Mouse (Mus musculus) adrenal gland, postnatal 25 days (tissue): Measurements from ENCODE around the gene Nptx1. TPM values are rescaled to one million over a fixed set of nuclear protein-coding genes. Genes with fewer than 3 reads are reported as not detected.

ENCODE experiments used
- DNase-seq: peaks from one replicate; pipeline ENCODE4 v3.0.0; 2021; ENCODE audit warnings: mixed read lengths
- total RNA-seq: library from RNA; stranded (reverse); gene quantifications from 2 replicates; pipeline ENCODE4 v1.2.3, GENCODE M21; 2021

The Nptx1 gene
- total RNA-seq, 1 experiment from 2014 or later: 2.9 TPM

DNA sequence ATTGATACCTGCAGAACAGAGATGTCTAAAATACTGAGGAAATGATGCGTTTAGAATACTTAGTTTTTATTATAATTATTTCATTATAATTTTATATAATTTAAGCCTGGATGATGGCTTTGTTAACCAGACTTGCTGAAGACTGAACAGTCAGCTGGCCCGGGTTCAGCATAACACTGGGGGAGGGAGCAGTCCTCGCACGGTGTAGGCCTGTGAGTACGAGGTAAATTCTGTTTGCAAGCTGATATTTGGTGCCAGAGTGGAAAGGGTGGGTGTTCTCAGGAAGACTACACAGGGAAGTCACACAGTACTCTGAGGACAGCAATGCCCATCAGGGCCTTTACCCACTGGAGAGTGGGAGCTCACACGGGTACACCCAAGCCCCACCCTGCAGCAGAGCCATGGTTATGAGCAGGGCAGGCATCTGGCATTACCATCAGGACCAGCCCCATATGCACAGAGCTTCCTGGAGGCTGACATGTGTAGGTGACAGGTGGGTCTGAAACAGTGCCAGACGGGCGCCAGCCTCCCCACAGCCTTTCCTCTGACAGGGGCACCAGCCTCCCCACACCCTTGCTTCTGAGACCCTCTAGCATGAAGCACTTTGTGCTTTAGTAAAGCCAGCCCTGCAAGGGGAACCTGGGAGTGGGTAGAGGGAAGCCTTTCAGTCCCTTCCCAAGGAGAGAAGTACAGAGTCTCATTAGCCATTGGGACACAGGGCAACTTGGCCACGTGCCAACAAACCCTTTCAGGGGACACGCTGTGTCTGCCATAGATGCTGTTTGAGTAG is 3.2 kb upstream of the Nptx1 start:
- DNase-seq: no peak

- peak; percentile 21 for DNase-seq
These were observed 1.8 kb upstream of the Nptx1 start for GRCm38 (mm10) chr11:119549371-119549811.

- no peak for DNase-seq
These were observed 1.3 kb upstream of the Nptx1 start for GRCm38 (mm10) chr11:119548741-119549370.

DNA sequence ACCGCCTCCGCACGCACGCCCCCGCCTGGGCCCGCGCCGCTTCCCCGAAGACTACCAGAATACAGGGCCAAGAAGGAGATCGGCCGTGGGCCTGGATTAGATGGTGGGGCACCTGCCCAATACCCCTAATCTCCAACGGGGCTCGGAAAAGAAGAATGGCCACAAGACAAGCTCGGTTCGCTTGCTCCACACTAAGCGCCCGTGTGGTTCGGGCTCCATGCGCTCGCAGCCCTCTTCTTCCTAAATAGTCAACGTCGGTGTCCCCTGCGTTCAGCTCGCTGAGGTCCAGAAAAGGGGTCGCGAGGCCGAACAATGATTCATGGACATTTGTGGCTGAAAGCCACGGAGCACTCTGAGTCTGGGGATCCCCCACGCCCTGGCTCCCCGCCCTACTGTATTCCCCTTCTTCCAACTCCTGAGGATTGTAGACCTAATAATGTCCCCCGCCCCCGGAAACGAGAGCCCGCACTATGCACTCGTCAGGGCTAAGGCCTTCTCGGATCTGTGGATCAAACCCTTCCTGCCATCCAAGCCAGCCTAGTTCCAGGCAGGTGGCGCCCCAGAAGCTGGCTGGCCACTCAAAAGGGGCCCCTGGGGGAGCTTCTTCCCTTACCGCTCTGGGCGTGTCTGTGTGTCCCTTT is 518 bp upstream of the Nptx1 start:
- DNase-seq: no peak

DNA sequence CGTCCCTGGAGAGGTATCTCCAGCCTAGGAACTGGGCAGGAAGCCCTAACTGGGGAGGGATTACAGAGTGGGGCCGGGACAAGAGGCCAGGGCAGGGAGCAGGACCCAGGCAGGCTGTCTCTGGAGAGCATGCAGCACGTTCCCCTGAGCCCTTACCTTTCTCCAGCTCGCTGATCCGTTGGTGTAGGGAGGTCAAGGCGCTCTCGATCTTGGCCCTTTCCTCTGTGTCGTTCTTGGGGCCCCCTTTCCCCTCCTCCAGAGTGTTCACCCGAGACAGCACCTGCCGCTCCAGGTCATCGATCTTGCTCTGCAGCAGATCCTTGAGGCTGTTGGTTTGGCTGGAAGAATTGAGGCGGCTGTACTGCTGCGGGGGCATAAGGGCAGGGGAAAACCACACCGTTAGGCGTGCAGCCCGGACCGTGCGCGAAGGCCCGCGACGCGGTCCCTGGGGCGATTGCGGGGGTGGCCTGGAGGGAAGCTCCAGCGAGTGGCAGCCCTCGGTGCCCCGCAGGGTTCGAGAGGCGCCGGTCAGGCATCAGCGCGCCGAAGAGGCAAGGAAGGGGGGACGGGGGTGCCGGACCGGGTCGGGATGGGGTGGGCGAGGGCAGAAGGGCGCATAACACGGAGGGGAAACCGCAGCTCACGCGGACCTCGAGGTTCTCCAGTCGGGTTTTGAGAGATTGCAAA is 914 bp downstream of the Nptx1 start:
- DNase-seq: no peak

- DNase-seq: no peak
These were observed 1.6 kb downstream of the Nptx1 start for GRCm38 (mm10) chr11:119545741-119546495.

DNA sequence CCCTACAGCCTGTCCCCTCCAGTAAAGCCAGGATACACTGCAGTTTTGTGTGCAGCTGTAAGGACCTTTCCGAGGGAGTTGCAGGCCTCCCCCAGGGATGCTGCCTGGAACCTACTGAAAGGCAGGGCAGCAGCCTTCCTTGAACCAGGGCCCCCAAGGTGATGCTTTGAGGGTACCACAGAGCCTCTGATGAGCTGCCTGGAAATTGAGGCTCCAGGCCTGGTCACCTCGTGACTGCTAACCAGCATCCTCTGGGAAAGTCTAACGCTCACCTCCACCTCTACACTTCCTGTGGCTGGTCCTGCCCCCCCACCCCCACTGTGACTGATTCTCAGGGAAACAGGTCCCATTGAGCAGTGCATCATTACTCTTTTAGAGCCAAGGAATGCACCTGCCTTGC is 2.3 kb downstream of the Nptx1 start:
- DNase-seq: no peak

DNA sequence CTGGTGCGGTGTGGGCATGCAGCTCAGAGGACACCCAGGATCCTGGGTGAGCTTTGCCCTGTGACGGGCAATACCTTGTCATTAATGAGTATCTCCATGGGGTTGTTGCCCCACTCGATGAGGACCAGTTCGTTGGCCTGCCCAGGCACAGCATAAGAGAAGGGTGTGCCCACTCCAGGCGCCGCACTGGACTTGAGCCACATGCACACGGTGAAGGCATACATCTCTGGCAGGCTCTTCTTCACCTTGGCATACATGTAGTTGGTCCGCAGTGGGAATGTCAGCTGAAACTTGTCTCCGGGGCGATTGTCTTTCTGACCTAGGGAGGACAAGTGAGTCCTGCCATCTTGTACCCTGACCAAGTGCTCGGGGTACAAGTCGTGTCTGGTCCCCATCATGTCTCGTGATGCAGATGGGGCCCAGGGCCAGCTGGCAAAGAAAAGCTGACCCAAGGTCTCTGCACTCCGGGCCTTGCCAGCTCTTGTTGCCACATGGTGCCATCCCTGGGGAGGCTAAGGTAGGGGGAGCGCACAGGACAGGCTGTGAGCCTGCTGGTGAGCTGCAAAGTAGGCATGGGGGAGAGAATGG is 2.9 kb downstream of the Nptx1 start:
- peak; percentile 48 for DNase-seq

- no peak for DNase-seq
These were observed 3.6 kb downstream of the Nptx1 start for GRCm38 (mm10) chr11:119543816-119544517.

GRCm38 (mm10) chr11:119542886-119543285 is 4.7 kb downstream of the Nptx1 start:
- DNase-seq: no peak

- DNase-seq: no peak
These were observed 5.2 kb downstream of the Nptx1 start for GRCm38 (mm10) chr11:119542371-119542770.

- DNase-seq: no peak
These were observed 6.5 kb downstream of the Nptx1 start for GRCm38 (mm10) chr11:119541082-119541481.

- no peak for DNase-seq
These were observed 7.0 kb downstream of the Nptx1 start for GRCm38 (mm10) chr11:119540560-119540959.

- DNase-seq: no peak
These were observed 7.6 kb downstream of the Nptx1 start for GRCm38 (mm10) chr11:119539944-119540343.

DNA sequence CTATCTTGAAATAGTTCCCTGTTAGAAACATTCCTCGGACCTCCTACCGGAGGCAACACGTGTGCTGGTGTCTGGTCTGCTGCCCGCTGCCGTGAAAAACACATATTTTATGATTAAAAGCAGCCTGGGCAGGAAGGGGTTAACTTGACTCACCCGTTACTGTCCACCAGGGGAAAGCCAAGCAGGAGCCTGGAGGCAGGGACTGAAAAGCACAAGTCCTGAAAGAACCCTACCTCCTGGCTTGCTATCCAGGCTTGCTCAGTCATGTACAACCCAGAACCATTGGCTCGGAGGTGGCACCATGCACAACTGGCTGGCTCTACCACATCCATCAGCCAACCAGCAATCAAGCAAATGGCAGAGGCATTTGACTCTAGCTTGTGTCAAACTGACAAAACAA is 13.8 kb downstream of the Nptx1 start:
- no peak for DNase-seq

- no peak for DNase-seq
These were observed 15.1 kb downstream of the Nptx1 start for GRCm38 (mm10) chr11:119532460-119532859.

GRCm38 (mm10) chr11:119528930-119529329 is 18.6 kb downstream of the Nptx1 start:
- no peak for DNase-seq

GRCm38 (mm10) chr11:119526068-119526966 is 21.2 kb downstream of the Nptx1 start:
- no peak for DNase-seq

DNA sequence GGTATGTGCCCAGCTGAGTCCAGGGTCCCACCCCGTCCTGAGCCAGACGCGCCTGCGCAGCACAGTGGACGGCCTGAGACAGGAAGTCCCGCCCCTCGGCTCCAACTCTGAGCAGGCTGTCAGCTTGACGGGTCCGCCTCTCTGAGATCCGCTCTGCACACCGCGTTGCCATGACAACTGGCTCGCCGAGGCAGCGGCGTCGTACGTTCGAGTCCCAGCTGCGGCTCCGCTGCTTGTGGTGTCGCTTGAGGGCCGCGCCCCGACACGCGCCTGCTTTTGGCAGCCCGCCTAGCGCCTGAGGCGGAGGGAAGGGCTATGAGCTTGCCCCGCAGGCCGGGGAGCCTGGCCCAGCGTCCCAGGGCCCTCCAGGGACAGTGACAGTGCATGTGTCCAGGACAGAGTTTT is 23.0 kb downstream of the Nptx1 start:
- peak; percentile 89 for DNase-seq

- no peak for DNase-seq
These were observed 24.2 kb downstream of the Nptx1 start for GRCm38 (mm10) chr11:119523392-119523791.
